Mouse (Mus musculus) cerebellum, postnatal 25 days (tissue): ENCODE measurements around the gene Prr5l.

Experiments
- DNase-seq, 2 experiments: peaks; one replicate each; pipeline ENCODE4 v3.0.0; 2021; ENCODE audit warnings: mixed read lengths in 2 of 2

Gene Prr5l

DNA sequence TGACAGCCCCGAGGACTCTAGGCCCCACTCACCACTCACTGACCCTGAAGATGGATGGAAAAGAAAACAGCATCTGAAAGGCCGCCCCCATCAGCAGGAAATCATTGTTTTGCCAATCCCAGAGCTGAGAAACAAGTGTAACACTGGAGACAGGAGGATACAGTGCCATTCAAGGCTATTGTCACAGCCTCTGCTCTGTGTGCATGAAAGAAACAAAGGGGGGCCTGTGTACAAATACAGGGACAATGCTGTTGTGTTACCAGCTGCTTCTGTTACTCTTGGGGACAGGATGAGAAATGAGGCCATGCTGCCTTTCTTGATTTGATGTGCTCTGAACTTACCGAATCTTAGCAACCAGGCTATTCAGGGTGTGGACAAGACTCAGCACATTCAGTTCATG is at the start of gene Prr5l:
Gene Prr5l, minus strand, starts transcription at position 30 of the 400 bp plus-strand sequence.
- DNase-seq, result no peak

DNA sequence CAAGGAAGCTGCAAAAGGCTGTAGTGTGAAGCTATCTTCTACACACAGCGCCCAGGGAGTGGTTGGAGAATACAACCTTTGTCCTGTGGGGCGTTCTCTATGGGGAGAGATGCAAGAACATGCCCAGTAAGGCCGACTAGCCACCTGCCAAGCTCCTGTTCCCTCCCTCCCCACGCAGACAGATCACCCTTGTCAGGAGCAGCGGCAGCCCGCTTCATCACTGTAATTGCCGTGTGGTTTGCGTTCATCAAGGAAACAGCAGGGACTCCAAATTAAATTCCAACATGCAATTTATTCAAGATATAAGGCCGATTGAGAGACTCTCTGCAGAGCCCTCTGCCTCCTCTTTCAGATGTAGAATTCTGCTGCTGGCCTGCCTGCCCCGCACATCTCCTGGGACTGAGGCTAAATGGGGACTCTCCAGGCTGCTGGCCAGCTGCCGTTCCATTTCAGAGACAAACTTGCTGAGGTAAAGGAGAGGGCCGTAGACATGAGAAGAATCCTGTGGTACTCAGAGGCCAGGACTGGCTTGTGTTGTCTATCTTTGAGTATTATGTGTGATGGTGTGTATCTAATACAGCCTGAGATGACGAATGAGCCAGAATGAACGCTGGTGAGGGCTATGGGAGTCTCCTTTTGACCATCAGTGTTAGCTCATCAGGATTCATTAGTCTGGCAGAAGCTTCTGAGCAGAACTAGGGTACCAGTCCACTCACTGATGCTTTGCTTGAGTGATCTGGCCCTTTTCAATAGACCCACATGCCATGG is 49.5 kb upstream of the Prr5l start:
- DNase-seq, result peak; percentile 53 to 57

DNA sequence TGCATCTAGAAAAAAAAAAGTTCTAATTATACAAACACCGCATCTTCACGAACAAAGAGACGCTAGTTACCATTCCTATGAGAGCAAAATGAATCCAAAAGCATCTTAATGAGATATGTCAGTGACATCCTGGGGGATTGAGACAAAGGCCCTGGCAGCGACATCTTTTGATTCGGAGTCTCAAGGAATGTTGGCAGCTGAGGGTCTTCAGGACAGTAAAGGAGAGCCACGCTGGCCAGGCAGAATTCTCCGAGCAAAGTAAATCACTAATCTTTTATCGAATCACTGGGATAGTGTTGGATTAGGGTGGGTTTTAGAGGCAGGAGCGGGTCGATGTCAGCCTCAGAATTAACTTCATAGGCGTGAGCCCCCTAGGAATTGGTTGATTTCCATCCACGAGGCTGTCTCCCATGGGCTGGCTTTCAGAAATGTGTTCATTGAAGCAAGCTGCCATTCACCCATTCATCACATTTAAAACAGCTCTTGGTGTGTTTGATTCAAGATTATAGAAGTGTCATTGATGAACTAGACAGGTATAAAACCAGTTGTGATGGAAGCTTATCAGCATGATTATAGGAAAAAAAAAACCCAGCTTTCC is 42.9 kb upstream of the Prr5l start:
- no peak for DNase-seq

- no peak for DNase-seq
Observed at GRCm38 (mm10) chr2:101925183-101925582, 42.4 kb upstream of the Prr5l start.

DNA sequence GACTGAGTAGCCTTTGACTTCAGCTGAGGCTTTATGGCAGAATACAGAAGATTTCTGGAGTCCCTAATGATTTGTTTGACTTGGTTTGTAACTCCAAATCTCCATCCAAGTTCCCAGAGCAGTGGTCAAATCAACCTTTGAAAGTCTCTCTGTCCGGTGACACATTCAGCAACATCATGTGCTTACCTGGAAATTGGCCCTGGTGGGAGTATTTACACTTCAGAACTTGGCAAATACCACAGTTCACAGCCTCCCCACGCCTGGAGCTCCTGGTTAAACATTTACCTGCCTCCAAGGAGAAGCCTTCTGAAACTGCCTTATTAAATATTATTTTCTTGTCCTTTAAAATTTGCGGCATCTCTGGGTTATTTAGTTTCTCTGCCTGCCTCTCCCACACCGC is 40.4 kb upstream of the Prr5l start:
- DNase-seq, result no peak

DNA sequence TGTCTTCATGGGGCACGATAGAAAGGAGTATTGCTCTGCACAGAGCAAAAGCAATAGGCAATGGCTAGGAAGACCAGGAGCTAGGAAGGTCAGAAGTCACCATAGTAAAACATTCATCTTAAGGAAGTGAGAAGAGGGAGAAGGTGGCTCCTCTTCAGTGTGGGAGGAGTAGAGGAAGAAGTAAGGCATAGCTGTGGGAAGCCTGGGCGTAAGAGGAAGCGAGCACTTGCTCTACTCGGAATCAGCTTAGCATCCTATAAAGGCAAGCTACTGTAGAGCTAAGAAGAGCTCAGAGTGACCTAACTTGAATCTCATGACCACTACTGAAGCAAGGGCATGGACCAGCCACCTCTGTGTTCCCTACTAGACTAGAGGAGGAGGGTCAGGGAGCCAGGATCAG is 39.5 kb upstream of the Prr5l start:
- no peak for DNase-seq

GRCm38 (mm10) chr2:101920136-101920554 is 37.3 kb upstream of the Prr5l start:
- no peak for DNase-seq

DNA sequence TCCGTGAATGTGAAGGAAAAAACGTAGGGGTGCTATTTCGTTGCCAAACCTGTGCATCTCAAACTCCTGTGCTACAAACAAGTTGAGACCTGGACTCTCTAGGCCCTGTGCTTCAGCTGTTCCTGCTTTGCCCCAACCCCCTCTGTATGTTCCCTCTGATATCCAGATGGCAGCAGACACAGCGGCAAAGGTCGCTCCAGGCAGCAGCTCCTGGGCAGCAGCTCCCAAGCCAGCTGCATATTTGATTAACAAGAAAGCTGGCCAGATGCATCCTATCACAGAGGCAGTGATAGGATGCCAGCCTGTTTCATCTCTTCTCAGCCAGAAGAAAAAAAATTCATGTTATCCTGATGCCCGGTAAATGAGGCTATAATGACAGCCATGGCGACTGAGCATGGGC is 35.7 kb upstream of the Prr5l start:
- no peak for DNase-seq

GRCm38 (mm10) chr2:101909326-101910080 is 26.7 kb upstream of the Prr5l start:
- peak; percentile 90 to 92 for DNase-seq

DNA sequence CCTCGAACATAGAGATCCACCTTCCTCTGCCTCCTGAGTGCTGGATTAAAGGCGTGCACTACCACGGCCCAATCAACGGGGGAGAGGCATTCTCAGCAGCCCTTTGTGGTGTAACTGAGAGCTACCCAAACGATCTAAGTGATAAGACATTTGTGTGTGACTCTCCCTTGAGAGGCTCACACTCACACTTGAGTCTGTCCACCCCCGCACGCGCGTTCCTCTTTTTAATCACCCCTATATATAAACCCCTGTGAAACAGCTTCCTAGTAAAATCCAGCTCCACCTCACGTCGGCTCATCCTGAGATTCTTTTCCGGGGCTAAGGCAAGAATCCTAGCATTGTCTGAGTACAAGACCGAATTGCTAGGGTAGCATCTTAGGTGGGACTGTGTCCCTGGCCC is 25.9 kb upstream of the Prr5l start:
- peak; percentile 28 to 33 for DNase-seq

- DNase-seq, result peak; percentile 91
Observed at GRCm38 (mm10) chr2:101907386-101908022, 24.7 kb upstream of the Prr5l start.

DNA sequence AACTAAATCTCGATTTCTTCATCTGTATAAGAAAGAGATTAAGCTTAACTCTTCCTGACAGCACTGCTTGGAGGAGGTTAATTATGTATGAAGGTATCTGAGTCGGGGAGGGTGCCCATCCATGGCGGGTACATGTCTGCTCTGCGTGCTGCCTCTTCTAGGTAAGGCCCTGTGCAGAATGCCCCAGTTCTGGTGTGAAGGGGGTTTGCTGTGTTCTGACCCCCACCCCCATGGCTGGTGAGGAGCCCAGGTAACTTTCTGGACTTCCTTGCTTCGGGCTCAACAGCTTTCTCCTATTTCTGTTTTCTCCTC is 23.5 kb upstream of the Prr5l start:
- DNase-seq, result peak in 1 of 2 experiments; percentile 54

DNA sequence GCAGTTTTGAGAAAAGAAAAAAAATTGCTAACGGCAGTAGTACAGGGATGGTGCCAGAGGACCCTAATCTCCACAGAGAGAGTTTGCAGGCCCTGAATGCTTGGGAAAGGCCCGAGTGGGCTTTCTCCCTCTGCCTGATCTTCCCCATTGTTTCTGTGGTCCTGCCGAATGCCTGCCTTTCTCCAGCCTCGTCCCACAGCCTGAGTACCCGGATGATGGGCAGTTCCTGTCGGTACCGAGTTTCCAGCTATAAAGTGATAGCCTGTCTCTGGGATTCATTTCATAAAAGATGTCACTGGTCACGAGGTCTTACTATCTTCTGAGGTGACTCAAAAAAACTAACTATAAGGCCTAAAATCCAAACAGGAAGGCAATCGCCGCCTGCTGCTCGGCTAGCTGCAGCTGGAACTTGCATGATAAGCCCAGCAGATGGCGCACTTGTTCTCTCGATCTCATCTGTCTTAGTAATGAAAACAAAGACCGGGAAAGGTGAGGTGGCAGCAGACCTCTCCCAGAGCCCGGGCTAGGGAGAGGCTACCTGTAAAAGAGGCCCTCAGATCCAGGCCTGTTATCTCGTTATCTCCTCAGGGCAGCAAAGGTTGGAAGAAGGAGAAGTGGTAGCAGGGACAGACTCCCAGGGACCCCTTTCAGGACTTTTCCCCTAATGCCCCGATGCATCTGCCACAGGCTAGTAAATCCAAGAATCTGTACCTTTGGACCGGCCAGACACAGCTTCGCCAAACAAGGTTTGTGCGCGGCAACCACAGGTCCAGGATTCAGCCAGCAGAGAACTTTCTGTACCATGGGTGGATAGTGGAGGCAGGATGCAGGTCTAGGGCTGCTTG is 22.9 kb upstream of the Prr5l start:
- DNase-seq, result peak; percentile 89 to 93

DNA sequence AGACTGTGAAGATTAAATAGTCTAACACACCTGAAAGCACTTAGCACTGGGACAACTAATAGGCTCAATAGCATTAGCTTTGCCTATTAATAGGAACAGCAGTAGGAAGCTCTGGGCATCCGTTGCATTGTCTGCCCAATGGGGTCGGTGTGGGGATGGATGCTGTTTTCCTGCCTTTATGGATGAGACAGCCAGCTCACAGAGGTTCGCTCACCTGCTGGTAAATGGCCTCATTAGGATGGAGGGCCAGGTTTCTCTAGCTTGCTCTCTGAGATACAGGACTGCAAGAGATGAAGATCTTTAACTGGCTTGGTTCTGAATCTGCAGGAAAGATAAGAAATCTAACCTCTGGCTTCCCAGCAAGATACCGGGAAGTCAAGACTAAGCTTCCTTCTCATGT is 19.4 kb upstream of the Prr5l start:
- peak; percentile 37 to 46 for DNase-seq

DNA sequence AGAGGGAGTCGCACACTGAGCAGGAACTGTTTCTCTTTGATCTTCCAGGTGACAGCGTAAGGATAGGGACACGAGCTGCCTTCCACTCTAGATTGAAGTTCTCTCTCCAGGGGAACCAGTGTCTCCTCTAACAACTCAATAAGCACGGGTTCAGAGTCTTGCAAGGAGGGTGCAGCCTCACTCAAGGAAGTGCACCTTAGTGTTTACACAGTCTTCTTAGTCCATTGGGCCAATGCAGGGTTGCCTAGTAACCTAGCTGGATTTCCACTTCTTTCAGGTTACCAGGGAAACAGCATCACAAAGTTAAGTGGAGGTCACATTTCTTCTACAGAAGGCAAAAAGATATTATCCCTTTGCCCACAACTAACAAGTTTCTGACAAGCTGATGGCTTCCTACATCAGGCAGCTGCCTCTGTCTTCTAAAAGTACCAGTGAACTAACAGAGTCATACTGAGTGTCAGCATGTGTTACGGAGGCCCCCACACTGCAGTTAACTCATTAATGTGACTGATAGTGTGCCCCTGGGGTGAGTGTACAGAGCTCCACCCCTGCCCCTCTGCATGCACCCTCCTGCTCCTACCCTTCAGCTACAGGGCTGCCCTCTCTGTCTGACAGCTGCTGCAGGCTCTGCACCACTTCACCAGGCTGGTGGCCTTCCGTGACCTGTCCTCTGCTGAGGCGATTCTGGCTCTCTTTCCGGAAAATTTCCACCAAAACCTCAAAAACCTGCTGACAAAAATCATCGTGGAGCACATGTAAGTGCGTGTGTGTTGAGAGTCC is 13.8 kb upstream of the Prr5l start:
- no peak for DNase-seq

- no peak for DNase-seq
Observed at GRCm38 (mm10) chr2:101894126-101894525, 11.3 kb upstream of the Prr5l start.

DNA sequence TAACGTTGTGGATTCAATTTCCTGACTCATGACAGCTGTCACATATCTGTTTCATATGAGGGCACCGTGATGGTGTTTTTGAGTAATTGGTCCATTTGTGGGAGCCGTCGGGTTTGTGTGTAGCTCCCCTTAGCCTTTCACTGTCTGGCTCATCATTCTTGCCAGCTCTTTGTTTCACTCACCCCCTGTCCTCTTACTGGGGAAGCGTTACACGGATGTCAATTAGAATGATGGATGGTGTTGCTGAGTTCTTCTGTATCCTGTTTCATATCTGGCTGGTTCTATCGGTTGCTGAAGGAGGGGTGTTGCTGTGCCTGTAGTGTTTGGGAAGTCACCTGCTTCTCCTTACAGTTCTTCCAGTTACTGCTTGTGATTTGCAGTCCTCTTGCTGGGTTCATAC is 8.3 kb upstream of the Prr5l start:
- no peak for DNase-seq

DNA sequence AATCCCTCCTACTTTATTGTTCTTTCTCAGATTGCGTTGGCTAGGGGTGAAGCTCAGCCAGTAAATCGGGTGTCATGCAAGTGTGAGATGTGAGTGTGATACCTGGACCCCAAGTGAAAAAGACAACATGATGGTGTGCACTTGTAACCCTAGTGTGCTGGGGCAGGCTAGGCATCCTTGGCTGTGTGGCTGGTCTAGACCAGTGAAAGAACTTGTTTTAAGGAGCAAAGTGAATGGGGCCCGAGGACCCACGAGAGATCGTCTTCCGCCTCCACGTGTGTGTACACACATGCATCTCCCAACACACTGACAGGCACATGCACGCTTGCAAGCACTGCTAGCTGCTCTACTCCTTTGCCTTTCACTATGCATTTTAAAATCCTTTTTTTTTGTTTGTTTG is 6.1 kb upstream of the Prr5l start:
- no peak for DNase-seq

- peak; percentile 92 to 95 for DNase-seq
Observed at GRCm38 (mm10) chr2:101885768-101886438, 3.1 kb upstream of the Prr5l start, which contains the start of gene Commd9. Gene Commd9 (plus strand): TSS chr2:101886247.

GRCm38 (mm10) chr2:101884286-101884685 is 1.5 kb upstream of the Prr5l start:
- DNase-seq, result no peak
